Mouse (Mus musculus): ENCODE results near the gene P2rx7. TPM values are rescaled to one million over a fixed set of nuclear protein-coding genes. Genes with fewer than 3 reads are reported as not detected.

The P2rx7 gene
- polyA plus RNA-seq, 1 experiment = not detected

DNA sequence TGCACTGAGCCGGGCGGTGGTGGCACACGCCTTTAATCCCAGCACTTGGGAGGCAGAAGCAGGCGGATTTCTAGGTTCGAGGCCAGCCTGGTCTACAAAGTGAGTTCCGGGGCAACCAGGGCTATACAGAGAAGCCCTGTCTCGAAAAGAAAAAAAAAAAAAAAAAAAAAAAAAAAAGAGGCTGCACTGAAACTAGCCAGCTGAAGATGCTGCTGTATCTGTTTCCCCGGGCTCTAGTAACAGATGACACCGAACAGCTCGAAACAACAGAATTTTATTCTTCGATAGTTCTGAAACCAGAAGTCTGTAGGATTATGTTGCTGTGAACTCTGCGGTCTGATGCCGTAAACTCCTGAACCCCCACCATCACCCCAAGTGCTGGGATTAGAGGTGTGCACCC lies 81.7 kb downstream of the P2rx7 start:
- Histone ChIP-seq H3K27ac (ENCODE audit: insufficient read depth, low read depth, low read length) (no peak overlapping the region), H3K4me3 (ENCODE audit: insufficient read depth, low read depth, low read length) (no peak overlapping the region), H3K4me1 (ENCODE audit: control insufficient read depth, insufficient read depth, low read length) (no peaks in the 10 kb centered on the region)
- WGBS = 89% methylated on average over 13 of the region's 13 CpGs
- TF ChIP-seq CTCF (IDR thresholded peaks at IDR 0.05; ENCODE audit: insufficient read depth, low read depth, low read length) (no peak), POLR2A (IDR thresholded peaks at IDR 0.05; ENCODE audit: insufficient read depth, low read depth, low read length) (no peak)

DNA sequence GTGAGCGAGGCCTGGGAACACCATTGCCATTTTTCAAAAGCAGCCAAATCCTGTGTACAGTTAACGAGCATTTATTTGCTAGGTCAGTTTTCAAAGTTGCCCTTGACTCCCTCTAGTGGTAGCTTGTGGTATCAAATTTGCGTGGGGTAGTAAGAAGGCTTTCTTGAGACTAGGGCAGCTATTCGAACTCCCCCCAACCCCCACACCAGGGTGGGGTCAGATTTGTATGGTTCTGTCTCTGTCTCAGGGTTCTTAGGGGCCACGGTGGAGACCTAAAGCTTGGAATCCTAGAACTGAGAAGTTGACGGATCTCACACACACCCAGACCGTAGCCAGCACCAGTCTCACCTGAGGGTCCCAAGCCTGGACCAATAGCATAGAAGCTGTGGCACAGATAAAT lies 82.4 kb downstream of the P2rx7 start:
- no peak overlapping the region for H3K4me3 ChIP-seq (ENCODE audit: insufficient read depth, low read depth, low read length)
- no peaks in the 10 kb centered on the region for H3K4me1 ChIP-seq (ENCODE audit: control insufficient read depth, insufficient read depth, low read length)
- TF ChIP-seq POLR2A (IDR thresholded peaks at IDR 0.05; ENCODE audit: insufficient read depth, low read depth, low read length) (no peak), CTCF (IDR thresholded peaks at IDR 0.05; ENCODE audit: insufficient read depth, low read depth, low read length) (no peak)
- H3K27ac ChIP-seq (ENCODE audit: insufficient read depth, low read depth, low read length) = no peak overlapping the region
- WGBS = 12% methylated on average over 7 of the region's 7 CpGs

- H3K27ac ChIP-seq (ENCODE audit: insufficient read depth, low read depth, low read length) = no peak overlapping the region
- 72% methylated on average over 5 of the region's 5 CpGs for WGBS
- no peak for TF ChIP-seq POLR2A (IDR thresholded peaks at IDR 0.05; ENCODE audit: insufficient read depth, low read depth, low read length)
- no peak for TF ChIP-seq CTCF (IDR thresholded peaks at IDR 0.05; ENCODE audit: insufficient read depth, low read depth, low read length)
These were observed 82.9 kb downstream of the P2rx7 start for GRCm38 (mm10) chr5:122726595-122726994.

GRCm38 (mm10) chr5:122727096-122727495 lies 83.4 kb downstream of the P2rx7 start:
- 91% methylated on average over 7 of the region's 7 CpGs for WGBS

More at GRCm38 (mm10) chr5:122726595-122726994, 82.9 kb downstream of the P2rx7 start:
- Histone ChIP-seq H3K4me1 (ENCODE audit: control insufficient read depth, insufficient read depth, low read length) (no peaks in the 10 kb centered on the region), H3K4me3 (ENCODE audit: insufficient read depth, low read depth, low read length) (no peak overlapping the region)

GRCm38 (mm10) chr5:122730776-122731175 lies 87.1 kb downstream of the P2rx7 start:
- WGBS = 91% methylated on average over 10 of the region's 10 CpGs
- peaks cover 4% of the 10 kb centered on the region; the same call in 1 of the 2 replicates for H3K4me1 ChIP-seq (ENCODE audit: control insufficient read depth, insufficient read depth, low read length)
- H3K27ac ChIP-seq (ENCODE audit: insufficient read depth, low read depth, low read length) = no peak overlapping the region
- no peak for TF ChIP-seq CTCF (IDR thresholded peaks at IDR 0.05; ENCODE audit: insufficient read depth, low read depth, low read length)
- no peak for TF ChIP-seq POLR2A (IDR thresholded peaks at IDR 0.05; ENCODE audit: insufficient read depth, low read depth, low read length)
- no peak overlapping the region for H3K4me3 ChIP-seq (ENCODE audit: insufficient read depth, low read depth, low read length)

More at GRCm38 (mm10) chr5:122727096-122727495, 83.4 kb downstream of the P2rx7 start:
- Histone ChIP-seq H3K4me3 (ENCODE audit: insufficient read depth, low read depth, low read length) (no peak overlapping the region), H3K27ac (ENCODE audit: insufficient read depth, low read depth, low read length) (no peak overlapping the region), H3K4me1 (ENCODE audit: control insufficient read depth, insufficient read depth, low read length) (no peaks in the 10 kb centered on the region)
- TF ChIP-seq POLR2A (IDR thresholded peaks at IDR 0.05; ENCODE audit: insufficient read depth, low read depth, low read length) (no peak), CTCF (IDR thresholded peaks at IDR 0.05; ENCODE audit: insufficient read depth, low read depth, low read length) (no peak)

DNA sequence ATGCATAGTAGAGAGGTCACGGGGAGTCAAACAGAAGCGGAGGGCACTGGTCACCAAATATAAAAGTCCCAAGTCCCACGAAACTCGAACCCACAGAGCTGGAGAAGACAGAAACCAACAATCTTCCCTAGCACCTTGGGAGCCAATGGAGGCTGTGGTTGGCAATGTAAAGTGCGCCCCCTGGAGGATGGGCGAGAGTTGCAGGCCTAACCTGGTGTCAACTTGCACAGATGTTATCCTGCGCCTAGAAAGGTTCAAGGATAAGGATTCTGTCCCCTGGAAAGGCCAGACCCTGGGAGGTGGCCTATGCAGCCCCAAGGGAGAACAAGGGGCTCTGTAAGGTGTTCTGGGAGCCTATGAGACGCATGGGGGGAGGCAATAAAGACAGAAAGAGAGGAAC lies 87.6 kb downstream of the P2rx7 start:
- 75% methylated on average over 8 of the region's 8 CpGs for WGBS
- H3K4me3 ChIP-seq (ENCODE audit: insufficient read depth, low read depth, low read length) = no peak overlapping the region
- TF ChIP-seq POLR2A (IDR thresholded peaks at IDR 0.05; ENCODE audit: insufficient read depth, low read depth, low read length) = no peak
- TF ChIP-seq CTCF (IDR thresholded peaks at IDR 0.05; ENCODE audit: insufficient read depth, low read depth, low read length) = peak; percentile 77
- H3K4me1 ChIP-seq (ENCODE audit: control insufficient read depth, insufficient read depth, low read length) = peaks cover 4% of the 10 kb centered on the region; the same call in 1 of the 2 replicates
- H3K27ac ChIP-seq (ENCODE audit: insufficient read depth, low read depth, low read length) = no peak overlapping the region

DNA sequence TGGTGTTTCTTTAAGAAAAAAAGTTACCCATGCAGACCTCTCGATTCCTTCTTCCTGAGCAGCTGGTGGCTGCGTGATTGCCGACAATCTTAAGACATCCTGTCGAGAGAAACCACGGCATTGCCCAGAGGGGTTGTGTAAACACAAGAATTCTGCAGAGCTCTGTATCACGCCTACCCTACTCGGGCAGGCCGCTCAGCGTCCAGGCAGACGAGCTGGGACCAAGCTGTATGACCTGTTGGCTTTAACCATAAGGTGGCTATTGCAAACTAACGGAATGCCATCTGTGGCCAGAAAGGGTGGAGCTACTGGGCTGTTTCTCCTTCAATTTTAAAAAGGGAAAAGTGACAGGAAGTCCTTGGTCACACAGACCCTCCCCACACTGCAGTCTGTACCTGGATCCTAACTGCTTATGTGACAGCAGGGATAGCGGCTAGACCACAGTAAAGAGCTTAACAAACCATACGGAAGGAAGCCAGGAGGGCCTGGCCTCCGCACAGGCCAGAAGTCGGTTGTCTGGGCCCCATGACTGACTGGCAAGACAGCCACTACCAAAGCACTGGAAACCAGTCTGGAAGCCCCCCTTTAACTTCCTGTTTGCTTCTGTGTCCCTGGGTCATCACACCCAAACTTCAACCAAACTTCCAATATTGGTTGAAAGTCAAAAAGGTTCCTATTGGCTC lies 88.4 kb downstream of the P2rx7 start:
- TF ChIP-seq POLR2A (IDR thresholded peaks at IDR 0.05; ENCODE audit: insufficient read depth, low read depth, low read length) = no peak
- Histone ChIP-seq H3K4me1 (ENCODE audit: control insufficient read depth, insufficient read depth, low read length) (peaks cover 4% of the 10 kb centered on the region; the same call in 1 of the 2 replicates), H3K4me3 (ENCODE audit: insufficient read depth, low read depth, low read length) (no peak overlapping the region), H3K27ac (ENCODE audit: insufficient read depth, low read depth, low read length) (no peak overlapping the region)
- WGBS = 71% methylated on average over 15 of the region's 15 CpGs

- no peak for TF ChIP-seq CTCF (IDR thresholded peaks at IDR 0.05; ENCODE audit: insufficient read depth, low read depth, low read length)
- TF ChIP-seq POLR2A (IDR thresholded peaks at IDR 0.05; ENCODE audit: insufficient read depth, low read depth, low read length) = 0 out of 2 replicates have a peak, but pooled peaks have one; percentile 18
- WGBS = 58% methylated on average over 17 of the region's 17 CpGs
These were observed 90.2 kb downstream of the P2rx7 start for GRCm38 (mm10) chr5:122733881-122734280.

GRCm38 (mm10) chr5:122735853-122736252 lies 92.1 kb downstream of the P2rx7 start:
- H3K4me3 ChIP-seq (ENCODE audit: insufficient read depth, low read depth, low read length) = no peak overlapping the region
- no peak overlapping the region for H3K27ac ChIP-seq (ENCODE audit: insufficient read depth, low read depth, low read length)
- TF ChIP-seq CTCF (IDR thresholded peaks at IDR 0.05; ENCODE audit: insufficient read depth, low read depth, low read length) = no peak
- no peak for TF ChIP-seq POLR2A (IDR thresholded peaks at IDR 0.05; ENCODE audit: insufficient read depth, low read depth, low read length)
- WGBS = 90% methylated on average over 7 of the region's 7 CpGs
- H3K4me1 ChIP-seq (ENCODE audit: control insufficient read depth, insufficient read depth, low read length) = peaks cover 4% of the 10 kb centered on the region; the same call in 1 of the 2 replicates

More at GRCm38 (mm10) chr5:122733881-122734280, 90.2 kb downstream of the P2rx7 start:
- Histone ChIP-seq H3K4me1 (ENCODE audit: control insufficient read depth, insufficient read depth, low read length) (peaks cover 4% of the 10 kb centered on the region; the same call in 1 of the 2 replicates), H3K4me3 (ENCODE audit: insufficient read depth, low read depth, low read length) (0 out of 2 replicates have a peak overlapping the region, but pooled peaks have one; percentile 2), H3K27ac (ENCODE audit: insufficient read depth, low read depth, low read length) (no peak overlapping the region)

All from olfactory bulb, adult 2 months (tissue).